Mouse (Mus musculus) lung, adult 2 months (tissue): ENCODE data around the gene Upf3a. TPM values are rescaled to one million over a fixed set of nuclear protein-coding genes. Genes with fewer than 3 reads are reported as not detected.
"Not testable (repeated sequence)": the region's sequence is repeated elsewhere in the genome, so short reads cannot be mapped to it uniquely, and the experiment has no call there.

Experiments
- DNase-seq: peaks from one replicate; pipeline ENCODE4 v3.0.0; 2022
- H3K4me1 ChIP-seq: fragments of 200-500 bp; 2 replicates; pipeline ENCODE4 v1.6.1; 2011; ENCODE audit warnings: low read length; ENCODE audit not compliant: control insufficient read depth, insufficient read depth
- H3K4me3 ChIP-seq: fragments of 200-500 bp; replicated peaks from 2 replicates; pipeline ENCODE3; 2011; ENCODE audit warnings: low read depth, mild to moderate bottlenecking, control low read depth, low read length; ENCODE audit errors: extremely low read depth
- CTCF ChIP-seq: fragments of 200-500 bp; IDR thresholded peaks from 2 replicates; pipeline ENCODE4 v1.5.1; 2011; ENCODE audit warnings: mild to moderate bottlenecking, low read length, control low read depth; ENCODE audit not compliant: insufficient read depth
- POLR2A ChIP-seq: fragments of 200-500 bp; IDR thresholded peaks from 2 replicates; pipeline ENCODE4 v1.6.1; 2011; ENCODE audit warnings: low read depth, mild to moderate bottlenecking, control low read depth, low read length, borderline replicate concordance; ENCODE audit errors: extremely low read depth
- WGBS: fragments of 180-500 bp; shearing (Covaris S2); methylation state at CpG from one replicate; pipeline ENCODE4 v1.1.7; 2018; 5-methylcytosine and 5-hydroxymethylcytosine counted together
- polyA plus RNA-seq: library from polyadenylated mRNA; depleted of rRNA; stranded (reverse); fragments of >200 nt; gene quantifications from 2 replicates; pipeline ENCODE4 v1.2.3, GENCODE M21; 2012; rRNA removed

Gene Upf3a
- 8.5 and 9.9 TPM in 2 replicates for polyA plus RNA-seq

DNA sequence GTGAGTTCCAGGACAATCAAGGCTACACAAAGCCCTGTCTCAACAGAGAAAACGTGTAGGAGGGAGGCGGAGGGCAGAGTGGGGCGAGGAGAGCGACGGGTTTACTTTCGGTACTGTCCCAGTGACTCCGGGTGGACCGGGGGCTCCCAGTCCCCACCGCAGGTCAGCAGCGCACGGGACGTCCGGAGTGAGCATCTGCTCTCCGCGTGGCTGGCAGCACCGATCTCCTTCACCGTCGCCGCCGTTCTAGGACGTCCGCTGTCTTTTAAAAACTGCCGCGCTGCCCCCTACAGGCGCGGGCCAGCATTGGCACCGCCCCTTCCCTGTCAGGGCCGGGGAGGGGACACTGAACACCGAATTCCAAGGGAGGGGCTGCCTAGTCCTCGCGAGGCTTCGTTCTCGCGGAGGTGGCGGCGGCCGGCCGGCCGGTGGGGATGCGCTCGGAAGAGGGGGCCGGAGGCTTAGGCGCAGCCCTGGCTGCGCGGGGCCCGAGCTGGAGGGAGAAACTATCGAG lies at the start of gene Upf3a:
Gene Upf3a, plus strand, starts transcription at position 366 of the 514 bp plus-strand sequence.
- H3K4me1 ChIP-seq = peaks cover 4% of the 10 kb centered on the region; the same call in 1 of the 2 replicates
- no peak for DNase-seq
- peak within 1 kb of the TSS; percentile 76 for H3K4me3 ChIP-seq
- under 1% methylated on average over 47 of the region's 47 CpGs for WGBS
- TF ChIP-seq CTCF (peak; percentile 32; the same call in 1 of the 2 replicates), POLR2A (no peak)

GRCm38 (mm10) chr8:13740323-13740770 lies 45.1 kb upstream of the Upf3a start:
- Histone ChIP-seq H3K4me3 (no peak overlapping the region), H3K4me1 (no peaks in the 10 kb centered on the region)
- DNase-seq = peak; percentile 10
- WGBS = 11% methylated on average over 6 of the region's 6 CpGs
- TF ChIP-seq CTCF (no peak), POLR2A (no peak)

DNA sequence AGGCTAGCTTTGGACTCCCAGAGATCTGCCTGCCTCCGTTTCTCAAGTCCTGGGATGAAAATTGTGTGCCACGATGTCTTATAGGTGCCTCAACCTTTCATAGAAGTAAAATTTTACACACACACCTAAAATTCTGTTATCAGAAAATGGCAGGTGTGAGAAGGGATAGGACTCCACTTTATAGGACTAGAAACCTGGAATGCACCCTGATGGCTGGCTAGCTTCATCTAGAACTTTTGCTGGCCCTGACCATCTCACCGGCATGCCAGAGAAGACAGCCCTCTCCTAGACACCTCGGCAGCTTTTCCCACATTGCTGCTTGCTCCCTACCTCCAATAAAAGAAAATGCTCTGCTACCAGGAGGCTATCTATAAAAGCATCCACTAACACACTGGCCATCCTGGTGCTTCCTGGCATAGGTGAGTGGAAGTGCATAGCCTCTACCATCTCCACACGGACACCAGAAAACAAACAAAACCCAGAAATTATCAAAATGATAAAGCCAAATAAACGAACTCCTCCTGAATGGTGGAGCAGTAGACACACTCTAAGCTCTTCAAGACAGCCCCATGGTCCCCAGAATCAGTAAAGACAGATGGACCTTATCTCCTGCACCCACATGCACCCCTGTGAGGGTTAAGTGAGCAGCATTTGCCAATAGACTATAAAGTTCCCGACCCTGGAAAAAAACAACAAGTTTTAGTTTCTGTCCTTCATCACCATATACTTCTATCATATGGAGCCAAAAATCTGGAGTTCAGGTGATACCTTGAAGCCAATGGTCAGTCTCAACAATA lies 44.4 kb upstream of the Upf3a start:
- TF ChIP-seq CTCF (no peak), POLR2A (no peak)
- no peak for DNase-seq
- Histone ChIP-seq H3K4me3 (no peak overlapping the region), H3K4me1 (no peaks in the 10 kb centered on the region)
- 59% methylated on average over 7 of the region's 7 CpGs for WGBS

GRCm38 (mm10) chr8:13746212-13746611 lies 39.2 kb upstream of the Upf3a start:
- H3K4me3 ChIP-seq, DNase-seq, H3K4me1 ChIP-seq: not testable (repeated sequence)
- WGBS = 91% methylated on average over 6 of the region's 6 CpGs

DNA sequence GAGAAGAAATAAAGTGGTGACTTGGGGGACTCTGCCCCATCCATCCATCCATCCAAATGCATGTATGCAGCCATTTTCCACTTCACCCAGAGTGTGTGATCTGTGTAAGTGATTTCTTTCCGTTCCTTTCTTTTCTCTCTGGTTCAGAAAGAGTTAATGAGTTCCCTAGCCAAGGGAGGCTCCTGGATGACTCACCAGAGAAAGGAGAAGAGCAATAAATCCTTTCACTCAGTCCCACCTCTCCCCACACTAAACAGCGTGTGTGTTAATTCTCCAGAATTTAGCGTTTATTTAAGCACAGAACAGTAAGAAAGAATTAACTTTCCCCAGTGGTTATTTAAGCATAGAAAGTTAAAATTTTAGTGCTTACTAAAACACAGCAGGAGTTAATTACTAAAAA lies 37.8 kb upstream of the Upf3a start:
- 27% methylated on average over 3 of the region's 3 CpGs for WGBS

DNA sequence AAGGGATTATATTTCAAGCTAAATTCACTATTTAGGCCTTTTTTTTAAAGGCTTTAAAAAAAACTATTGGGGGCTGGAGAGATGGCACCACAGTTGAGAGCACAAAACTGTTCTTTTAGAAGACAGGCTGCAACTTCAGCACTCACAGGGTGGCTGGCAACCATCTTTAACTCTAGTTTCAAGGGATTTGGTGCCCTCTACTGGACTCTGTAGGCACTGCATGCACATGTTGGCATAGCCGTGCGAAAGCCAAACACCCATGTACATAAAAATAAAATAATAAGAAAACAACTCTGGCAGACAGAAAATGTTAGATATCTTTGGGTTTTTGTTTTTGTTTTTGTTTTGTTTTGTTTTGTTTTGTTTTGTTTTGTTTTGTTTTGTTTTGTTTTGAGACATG lies 31.7 kb upstream of the Upf3a start:
- H3K4me3 ChIP-seq = no peak overlapping the region
- DNase-seq = peak; percentile 70
- TF ChIP-seq CTCF (peak; percentile 71), POLR2A (no peak)
- peaks cover 7% of the 10 kb centered on the region for H3K4me1 ChIP-seq
- 23% methylated on average over 2 of the region's 2 CpGs for WGBS

More for the DNA sequence above, 37.8 kb upstream of the Upf3a start:
- Histone ChIP-seq H3K4me1 (no peaks in the 10 kb centered on the region), H3K4me3 (no peak overlapping the region)
- TF ChIP-seq CTCF (no peak), POLR2A (no peak)
- DNase-seq = no peak

DNA sequence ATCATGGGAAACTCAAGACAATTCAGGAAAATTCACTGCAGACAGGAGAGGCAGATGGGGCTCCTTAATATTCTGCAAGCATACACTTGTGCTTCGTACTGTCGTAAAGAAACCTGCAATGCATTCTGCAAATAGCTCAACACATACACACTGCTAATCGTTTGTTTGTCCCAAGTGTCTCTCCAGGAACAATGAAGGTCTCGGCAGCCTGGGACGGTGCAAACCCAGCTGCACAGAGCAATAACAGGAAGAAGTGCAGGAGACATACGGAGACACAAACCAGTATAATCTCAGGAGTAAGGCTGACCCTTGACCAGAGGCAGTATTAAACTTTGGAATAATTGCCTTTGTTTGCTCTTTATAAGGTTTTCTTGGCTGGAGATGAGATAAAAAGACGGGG lies 28.9 kb upstream of the Upf3a start:
- no peak for DNase-seq
- no peak overlapping the region for H3K4me3 ChIP-seq
- 40% methylated on average over 7 of the region's 7 CpGs for WGBS
- peaks cover 12% of the 10 kb centered on the region for H3K4me1 ChIP-seq
- TF ChIP-seq POLR2A = no peak
- no peak for TF ChIP-seq CTCF

DNA sequence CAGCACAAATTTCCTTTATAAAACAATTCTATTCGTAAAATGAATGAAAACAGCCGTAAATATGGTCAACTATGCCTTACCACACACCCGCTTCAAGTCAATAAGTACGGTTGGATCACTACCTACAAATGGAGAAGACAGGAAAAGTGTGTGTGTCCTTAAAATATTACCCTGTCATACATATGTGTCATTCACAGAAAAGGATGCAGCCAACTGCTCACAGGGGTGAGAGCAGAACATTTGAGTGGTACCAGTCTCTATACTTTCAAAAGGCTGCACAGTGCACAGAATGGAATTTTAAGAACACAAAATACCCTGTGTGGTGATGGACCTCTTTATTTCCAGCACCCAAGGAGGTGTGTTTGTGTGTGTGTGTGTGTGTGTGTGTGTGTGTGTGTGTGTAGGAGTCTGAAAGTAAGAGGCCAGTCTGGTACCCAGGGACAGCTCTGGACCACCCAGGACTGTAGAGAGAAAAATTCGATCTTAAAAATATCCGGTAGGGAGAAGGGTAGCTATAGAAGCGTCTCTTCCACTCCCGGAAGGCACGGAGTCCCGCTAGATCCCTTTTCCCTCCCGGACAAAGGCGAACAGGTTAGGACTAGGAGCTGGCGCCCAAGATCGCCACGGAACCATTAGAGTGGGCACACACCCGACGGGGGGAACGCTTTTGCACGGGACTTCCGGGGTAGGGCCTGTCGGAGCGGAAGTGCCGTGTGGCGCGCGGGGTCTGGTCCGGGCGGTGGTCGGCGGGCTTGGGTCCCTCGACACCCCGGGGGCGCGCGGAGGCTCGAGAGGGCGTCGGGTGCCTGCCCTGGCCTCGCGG lies 28.2 kb upstream of the Upf3a start, which contains the start of gene Cdc16:
Gene Cdc16, plus strand, starts transcription at position 695 of the 823 bp plus-strand sequence.
- peak; percentile 91 for DNase-seq
- 5% methylated on average over 40 of the region's 40 CpGs for WGBS
- peak; percentile 59; the same call in 1 of the 2 replicates for TF ChIP-seq POLR2A
- TF ChIP-seq CTCF = no peak
- Histone ChIP-seq H3K4me1 (peaks cover 12% of the 10 kb centered on the region), H3K4me3 (peak within 1 kb of the TSS; percentile 80)

GRCm38 (mm10) chr8:13757805-13758727 lies 27.3 kb upstream of the Upf3a start:
- 3% methylated on average over 37 of the region's 38 CpGs for WGBS
- peaks cover 12% of the 10 kb centered on the region for H3K4me1 ChIP-seq
- peak overlapping the region; percentile 80 for H3K4me3 ChIP-seq
- DNase-seq = peak; percentile 14
- TF ChIP-seq CTCF (no peak), POLR2A (no peak)
